In the genomic region with DNA sequence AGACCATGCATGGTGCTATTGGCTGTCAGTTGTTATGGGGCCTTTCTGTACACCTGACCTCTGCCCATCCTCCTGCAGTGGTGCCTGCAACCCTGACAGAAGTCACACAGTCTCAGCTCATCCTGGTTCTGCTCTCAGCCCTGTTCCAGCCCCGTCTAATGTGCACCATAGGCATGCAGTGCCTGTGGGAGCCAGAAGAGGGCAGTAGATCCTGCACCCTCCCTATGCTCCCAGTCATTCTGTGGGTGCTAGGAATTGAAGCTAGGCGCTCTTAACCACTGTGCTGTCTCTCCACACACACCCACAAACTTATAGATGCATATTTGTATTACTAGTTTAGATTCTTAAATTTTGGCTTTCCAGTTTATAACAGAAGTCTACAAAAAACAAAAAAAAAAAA, we compare ENCODE assay signal across 9 mouse cellular contexts. TPM values are rescaled to one million over a fixed set of nuclear protein-coding genes. Genes with fewer than 3 reads are reported as not detected.
DNase-seq lines count a peak whose midpoint lies in the region; ATAC-seq and TF ChIP-seq lines count a peak whose summit lies in the region.
"Had no signal": no experiment of that assay in that cellular context is flagged by ENCODE, and none has a peak within 500 bp of the region (broad histone marks: within the 10 kb centered on the region; RNA-seq: fewer than 3 reads in every experiment).

No protein-coding gene starts in this region.

- DNase-seq in forebrain, postnatal 0 days = peak; percentile 34
- peak; percentile 32 for DNase-seq in CD4-positive helper T cell, adult 2 months (ENCODE audit: low read depth, low spot score)
- peak; percentile 19 to 44 for DNase-seq in heart, postnatal 36 days
- DNase-seq in naive thymus-derived CD4-positive, alpha-beta T cell, adult 2 months (ENCODE audit: low read depth) = peak; percentile 58
- no peak for DNase-seq in right cerebral cortex, adult 18-20 months
- DNase-seq in forebrain, embryonic 14.5 days (ENCODE audit: low spot score) = no peak

- peak; percentile 73 for TF ChIP-seq CTCF in forebrain, postnatal 0 days (IDR thresholded peaks at IDR 0.05; ENCODE audit: low read depth)
- peak; percentile 72 for TF ChIP-seq CTCF in bone marrow macrophage, adult 2 months (IDR thresholded peaks at IDR 0.05; ENCODE audit: low read depth, low read length)

- no peak overlapping the region for H3K4me2 ChIP-seq in forebrain, postnatal 0 days (ENCODE audit: low read depth)
- H3K4me2 ChIP-seq in forebrain, embryonic 16.5 days (ENCODE audit: low read length) = no peak overlapping the region
- H3K4me2 ChIP-seq in forebrain, embryonic 14.5 days (ENCODE audit: low read length) = no peak overlapping the region
- H3K4me2 ChIP-seq: limb, embryonic 15.5 days had no signal

- H3K9me3 ChIP-seq in forebrain, postnatal 0 days (ENCODE audit: low read length) = no peaks in the 10 kb centered on the region
- H3K9me3 ChIP-seq in forebrain, embryonic 16.5 days (ENCODE audit: control insufficient read depth, low read length) = no peaks in the 10 kb centered on the region
- 0 out of 2 replicates have a peak, but pooled peaks cover 3% of the 10 kb centered on the region for H3K9me3 ChIP-seq in forebrain, embryonic 14.5 days (replicated peaks; ENCODE audit: control insufficient read depth, low read length)
- H3K9me3 ChIP-seq: limb, embryonic 15.5 days had no signal

- intact Hi-C loops in heart, postnatal 36 days (cut with DNase I) = loop anchor here (5.0 to 10.0 kb wide), 3 partner anchors 40 to 122 kb away; a partner anchor contains a TSS

- no peaks in the 10 kb centered on the region for H3K27me3 ChIP-seq in forebrain, postnatal 0 days (ENCODE audit: insufficient read depth, low read length)
- no peaks in the 10 kb centered on the region for H3K27me3 ChIP-seq in forebrain, embryonic 16.5 days (replicated peaks; ENCODE audit: control insufficient read depth, insufficient read depth, low read length)
- no peaks in the 10 kb centered on the region for H3K27me3 ChIP-seq in forebrain, embryonic 14.5 days (replicated peaks; ENCODE audit: control insufficient read depth, insufficient read depth, low read length)
- H3K27me3 ChIP-seq: limb, embryonic 15.5 days had no signal

- WGBS in forebrain, postnatal 0 days = 68% methylated on average over 2 of the region's 2 CpGs
- 66% methylated on average over 2 of the region's 2 CpGs for WGBS in forebrain, embryonic 16.5 days
- WGBS in forebrain, embryonic 14.5 days = 61% methylated on average over 2 of the region's 2 CpGs

- no peak for TF ChIP-seq POLR2A in bone marrow macrophage, adult 2 months (IDR thresholded peaks at IDR 0.05; ENCODE audit: borderline replicate concordance, low read depth, low read length)

- peaks cover 38% of the 10 kb centered on the region for H3K36me3 ChIP-seq in forebrain, postnatal 0 days (ENCODE audit: insufficient read depth)
- H3K36me3 ChIP-seq in forebrain, embryonic 16.5 days (ENCODE audit: control insufficient read depth, insufficient read depth) = peaks cover 14% of the 10 kb centered on the region
- H3K36me3 ChIP-seq in forebrain, embryonic 14.5 days (ENCODE audit: control insufficient read depth, insufficient read depth, low read length) = peaks cover 47% of the 10 kb centered on the region

- no peak overlapping the region for H3K9ac ChIP-seq in forebrain, postnatal 0 days
- no peak overlapping the region for H3K9ac ChIP-seq in forebrain, embryonic 16.5 days (replicated peaks; ENCODE audit: low read depth, low read length)
- H3K9ac ChIP-seq in forebrain, embryonic 14.5 days (ENCODE audit: low read length) = no peak overlapping the region
- H3K9ac ChIP-seq: limb, embryonic 15.5 days had no signal

- H3K4me3 ChIP-seq in forebrain, postnatal 0 days (ENCODE audit: low read depth, low read length) = no peak overlapping the region
- no peak overlapping the region for H3K4me3 ChIP-seq in forebrain, embryonic 16.5 days (replicated peaks; ENCODE audit: low read length)
- no peak overlapping the region for H3K4me3 ChIP-seq in bone marrow macrophage, adult 2 months (ENCODE audit: insufficient read depth, low read length)
- H3K4me3 ChIP-seq in forebrain, embryonic 14.5 days (ENCODE audit: low read depth, low read length) = no peak overlapping the region
- H3K4me3 ChIP-seq: limb, embryonic 15.5 days had no signal

- no peaks in the 10 kb centered on the region for H3K4me1 ChIP-seq in forebrain, postnatal 0 days (ENCODE audit: insufficient read depth)
- no peaks in the 10 kb centered on the region for H3K4me1 ChIP-seq in forebrain, embryonic 16.5 days (replicated peaks; ENCODE audit: control insufficient read depth, insufficient read depth, low read length)
- no peaks in the 10 kb centered on the region for H3K4me1 ChIP-seq in bone marrow macrophage, adult 2 months (ENCODE audit: control insufficient read depth, insufficient read depth, low read length)
- H3K4me1 ChIP-seq in forebrain, embryonic 14.5 days (ENCODE audit: control insufficient read depth, insufficient read depth, low read length) = no peaks in the 10 kb centered on the region

- H3K27ac ChIP-seq in forebrain, postnatal 0 days (ENCODE audit: low read depth, low read length) = no peak overlapping the region
- no peak overlapping the region for H3K27ac ChIP-seq in forebrain, embryonic 16.5 days (ENCODE audit: low read length)
- no peak overlapping the region for H3K27ac ChIP-seq in bone marrow macrophage, adult 2 months (ENCODE audit: insufficient read depth, low read depth, low read length)
- H3K27ac ChIP-seq in forebrain, embryonic 14.5 days (ENCODE audit: low read depth, low read length) = no peak overlapping the region
- H3K27ac ChIP-seq: limb, embryonic 15.5 days had no signal

- ATAC-seq in forebrain, postnatal 0 days = peak; percentile 55; the same call in 1 of the 2 replicates
- no peak for ATAC-seq in forebrain, embryonic 16.5 days
- no peak for ATAC-seq in forebrain, embryonic 14.5 days

RNA-seq across cellular contexts. Expression of a gene that starts 42.6 kb away (rescaled TPM):
- 16.5 and 21.9 TPM in 2 replicates for total RNA-seq in forebrain, postnatal 0 days (2014; rRNA removed)
- 6.3 and 7.7 TPM in 2 replicates for polyA plus RNA-seq in forebrain, postnatal 0 days (2015; fragmentation: Nextera tagmentation; extraction: Ambion mirVana)
- polyA plus RNA-seq in forebrain, embryonic 16.5 days (2015; fragmentation: Nextera tagmentation; extraction: Ambion mirVana) = 13.6 and 14.9 TPM in 2 replicates
- 11.8 and 12.0 TPM in 2 replicates for polyA plus RNA-seq in bone marrow macrophage, adult 2 months (2012; ENCODE audit: insufficient read depth, insufficient read length, missing spikeins)
- 1 to 10 TPM; 1.6 to 1.7 TPM for total RNA-seq in heart, postnatal 36 days (2021)
- 10.3 and 10.4 TPM in 2 replicates for polyA plus RNA-seq in forebrain, embryonic 14.5 days (2014; fragmentation: Nextera tagmentation; extraction: Ambion mirVana)

RNA-seq across cellular contexts. Expression of a gene that starts 49.5 kb away (rescaled TPM):
- 48.3 and 57.2 TPM in 2 replicates for total RNA-seq in forebrain, postnatal 0 days (2014; rRNA removed)
- polyA plus RNA-seq in forebrain, postnatal 0 days (2015; fragmentation: Nextera tagmentation; extraction: Ambion mirVana) = 39.4 and 49.6 TPM in 2 replicates
- polyA plus RNA-seq in forebrain, embryonic 16.5 days (2015; fragmentation: Nextera tagmentation; extraction: Ambion mirVana) = 63.5 and 67.3 TPM in 2 replicates
- 58.8 and 59.0 TPM in 2 replicates for polyA plus RNA-seq in bone marrow macrophage, adult 2 months (2012; ENCODE audit: insufficient read depth, insufficient read length, missing spikeins)
- 10 to 100 TPM; 14.3 to 15.1 TPM for total RNA-seq in heart, postnatal 36 days (2021)
- 42.3 and 47.0 TPM in 2 replicates for polyA plus RNA-seq in forebrain, embryonic 14.5 days (2014; fragmentation: Nextera tagmentation; extraction: Ambion mirVana)

Comparison
In these comparisons a context has a peak if more than half of its experiments do, and no peak if none do; other contexts are left out.
1. DNase-seq: peak in forebrain, postnatal 0 days (single experiment), CD4-positive helper T cell, adult 2 months (single experiment), heart, postnatal 36 days (2 of 2) and naive thymus-derived CD4-positive, alpha-beta T cell, adult 2 months (single experiment); none in right cerebral cortex, adult 18-20 months (single experiment) and forebrain, embryonic 14.5 days (single experiment).